Mouse (Mus musculus): Measurements from ENCODE around the gene Mark2.

GRCm38 (mm10) chr19:7261964-7262363, 79.7 kb downstream of the Mark2 start:
- TF ChIP-seq POLR2A (IDR thresholded peaks at IDR 0.05; ENCODE audit: insufficient read depth, low read length) = no peak
- TF ChIP-seq CTCF (IDR thresholded peaks at IDR 0.05; ENCODE audit: low read depth, low read length) = no peak
- TF ChIP-seq EP300 (IDR thresholded peaks at IDR 0.05; ENCODE audit: insufficient read depth, low read depth, low read length) = no peak
